Mouse (Mus musculus): ENCODE data around the gene Dapk2.

- TF ChIP-seq CTCF (IDR thresholded peaks at IDR 0.05; ENCODE audit: low read depth) = no peak
- no peak for TF ChIP-seq EP300 (IDR thresholded peaks at IDR 0.05; ENCODE audit: low read depth)
Observed at GRCm38 (mm10) chr9:66138193-66138592, 19.8 kb upstream of the Dapk2 start.

All from liver, embryonic 14.5 days (tissue).